Mouse (Mus musculus) neural tube, embryonic 15.5 days (tissue): Measurements from ENCODE around the gene Cfap73. TPM values are rescaled to one million over a fixed set of nuclear protein-coding genes. Genes with fewer than 3 reads are reported as not detected.

Experiments used
- polyA plus RNA-seq: library from polyadenylated mRNA; unstranded; fragments of >200 nt; fragmentation: Nextera tagmentation; extraction: Ambion mirVana; gene quantifications from 2 replicates; pipeline ENCODE4 v1.2.1, GENCODE M21; 2015

Cfap73 gene
- polyA plus RNA-seq, 1 experiment from 2014 or later = 0.33 TPM

Other genes with a start within 250 kb of the Cfap73 start
- gene Lhx5, start 202.5 kb downstream of the Cfap73 start, polyA plus RNA-seq = 18.7 and 22.4 TPM in 2 replicates
- 7.9 TPM in 2 replicates for gene Sdsl, start 161.4 kb downstream of the Cfap73 start, polyA plus RNA-seq
- not detected in 2 replicates for gene Sds, start 157.7 kb downstream of the Cfap73 start, polyA plus RNA-seq
- gene Plbd2, start 130.6 kb downstream of the Cfap73 start, polyA plus RNA-seq = 41.8 and 41.9 TPM in 2 replicates
- gene Slc8b1, start 123.1 kb downstream of the Cfap73 start, polyA plus RNA-seq = 2.8 and 4.4 TPM in 2 replicates
- gene Tpcn1, start 45.6 kb downstream of the Cfap73 start, polyA plus RNA-seq = 20.9 and 21.7 TPM in 2 replicates
- 1.3 and 1.5 TPM in 2 replicates for gene Iqcd, start 45.2 kb downstream of the Cfap73 start, polyA plus RNA-seq
- gene Rita1, start 21.6 kb downstream of the Cfap73 start, polyA plus RNA-seq = 29.4 and 34.0 TPM in 2 replicates
- 35.7 and 42.0 TPM in 2 replicates for gene Ddx54, start 21.5 kb downstream of the Cfap73 start, polyA plus RNA-seq
- gene Rasal1, start 14.6 kb upstream of the Cfap73 start, polyA plus RNA-seq = 0.24 and 0.93 TPM in 2 replicates
- gene Dtx1, start 77.7 kb upstream of the Cfap73 start, polyA plus RNA-seq = 59.9 and 61.1 TPM in 2 replicates
- 0.20 and 0.46 TPM in 2 replicates for gene Oas2, start 115.6 kb upstream of the Cfap73 start, polyA plus RNA-seq
- 0.60 and 0.87 TPM in 2 replicates for gene Oas3, start 143.4 kb upstream of the Cfap73 start, polyA plus RNA-seq
- gene Oas1e, start 161.3 kb upstream of the Cfap73 start, polyA plus RNA-seq = 0.18 and 0.31 TPM in 2 replicates
- gene Oas1c, start 178.3 kb upstream of the Cfap73 start, polyA plus RNA-seq = 0.55 and 0.65 TPM in 2 replicates
- not detected in 2 replicates for gene Oas1f, start 213.1 kb upstream of the Cfap73 start, polyA plus RNA-seq
- gene Oas1h, start 227.2 kb upstream of the Cfap73 start, polyA plus RNA-seq = not detected in 2 replicates